Mouse (Mus musculus) kidney, adult 2 months (tissue): Measurements from ENCODE around the gene Gm9803. TPM values are rescaled to one million over a fixed set of nuclear protein-coding genes. Genes with fewer than 3 reads are reported as not detected.
A peak's percentile ranks its signal among the peaks of the same experiment; 100 is the strongest.
"Not testable (repeated sequence)": the region's sequence is repeated elsewhere in the genome, so short reads cannot be mapped to it uniquely, and the experiment has no call there.

Experiments
- DNase-seq: peaks from one replicate; pipeline ENCODE4 v3.0.0; 2021
- H3K27ac ChIP-seq: fragments of 200-500 bp; 2 replicates; pipeline ENCODE4 v1.5.1; 2012; ENCODE audit warnings: low read depth, low read length, control low read depth, inconsistent platforms; ENCODE audit not compliant: insufficient read depth
- H3K27me3 ChIP-seq: fragments of 200-500 bp; replicated peaks from 2 replicates; pipeline ENCODE4 v1.6.1; 2012; ENCODE audit warnings: mild to moderate bottlenecking, moderate library complexity, low read length, inconsistent platforms; ENCODE audit not compliant: control insufficient read depth, insufficient read depth
- H3K36me3 ChIP-seq: fragments of 200-500 bp; 2 replicates; pipeline ENCODE4 v1.6.1; 2012; ENCODE audit warnings: mild to moderate bottlenecking, moderate library complexity, low read length, inconsistent platforms; ENCODE audit not compliant: control insufficient read depth, insufficient read depth
- H3K4me1 ChIP-seq: fragments of 200-500 bp; 2 replicates; pipeline ENCODE4 v1.6.1; 2011; ENCODE audit warnings: low read length; ENCODE audit not compliant: control insufficient read depth, insufficient read depth
- H3K4me3 ChIP-seq: fragments of 200-500 bp; 2 replicates; pipeline ENCODE4 v1.5.1; 2011; ENCODE audit warnings: mild to moderate bottlenecking, low read depth, low read length, control low read depth; ENCODE audit not compliant: insufficient read depth
- CTCF ChIP-seq: fragments of 200-500 bp; conservative IDR thresholded peaks from 2 replicates; pipeline ENCODE4 v1.5.1; 2011; ENCODE audit warnings: low read depth, mild to moderate bottlenecking, control low read depth, low read length, moderate library complexity, mixed read lengths; ENCODE audit not compliant: insufficient read depth, insufficient read length
- POLR2A ChIP-seq: fragments of 200-500 bp; IDR thresholded peaks from one replicate; pipeline ENCODE4 v1.6.1; 2011; ENCODE audit warnings: low read depth, low read length, control low read depth
- WGBS: fragments of 180-500 bp; shearing (Covaris S2); methylation state at CpG from one replicate; pipeline ENCODE4 v1.1.7; 2018; 5-methylcytosine and 5-hydroxymethylcytosine counted together
- polyA plus RNA-seq: library from polyadenylated mRNA; depleted of rRNA; stranded (reverse); fragments of >200 nt; gene quantifications from 2 replicates; pipeline ENCODE4 v1.2.3, GENCODE M21; 2012; rRNA removed

Gm9803 gene
- polyA plus RNA-seq = 74.5 and 91.3 TPM in 2 replicates

- WGBS = 93% methylated on average over 10 of the region's 10 CpGs
- peaks cover 12% of the 10 kb centered on the region for H3K4me1 ChIP-seq
- not testable (repeated sequence) for H3K36me3 ChIP-seq, H3K27me3 ChIP-seq, DNase-seq, H3K27ac ChIP-seq, H3K4me3 ChIP-seq
Measured at GRCm38 (mm10) chr10:43523931-43524330, at the start of gene Gm9803. Gene Gm9803 (plus strand): TSS chr10:43524084.

GRCm38 (mm10) chr10:43475376-43475775 is 48.5 kb upstream of the Gm9803 start:
- H3K27ac ChIP-seq = no peak overlapping the region
- H3K36me3 ChIP-seq = no peaks in the 10 kb centered on the region
- no peaks in the 10 kb centered on the region; the same call in 1 of the 2 replicates for H3K27me3 ChIP-seq
- H3K4me1 ChIP-seq = peaks cover 2% of the 10 kb centered on the region; the same call in 1 of the 2 replicates
- TF ChIP-seq POLR2A (no peak), CTCF (peak; percentile 52)
- 49% methylated on average over 4 of the region's 4 CpGs for WGBS
- DNase-seq = peak; percentile 45
- H3K4me3 ChIP-seq = no peak overlapping the region

GRCm38 (mm10) chr10:43477459-43477858 is 46.4 kb upstream of the Gm9803 start:
- 66% methylated on average over 9 of the region's 9 CpGs for WGBS
- H3K36me3 ChIP-seq = no peaks in the 10 kb centered on the region
- TF ChIP-seq CTCF (no peak), POLR2A (no peak)
- peaks cover 5% of the 10 kb centered on the region; the same call in 1 of the 2 replicates for H3K4me1 ChIP-seq
- no peak overlapping the region for H3K27ac ChIP-seq
- no peaks in the 10 kb centered on the region; the same call in 1 of the 2 replicates for H3K27me3 ChIP-seq
- no peak for DNase-seq
- no peak overlapping the region for H3K4me3 ChIP-seq

- 4% methylated on average over 42 of the region's 42 CpGs for WGBS
- Histone ChIP-seq H3K4me1 (peaks cover 5% of the 10 kb centered on the region), H3K4me3 (peak overlapping the region; percentile 91), H3K27me3 (no peaks in the 10 kb centered on the region; the same call in 1 of the 2 replicates), H3K27ac (0 out of 2 replicates have a peak overlapping the region, but pooled peaks have one; percentile 24), H3K36me3 (no peaks in the 10 kb centered on the region)
- TF ChIP-seq CTCF = no peak
- TF ChIP-seq POLR2A = no peak
- DNase-seq = peak; percentile 84
Measured at GRCm38 (mm10) chr10:43477865-43478681, 45.8 kb upstream of the Gm9803 start.

- DNase-seq = peak; percentile 56
- Histone ChIP-seq H3K27ac (peak within 1 kb of the TSS; percentile 89), H3K27me3 (no peaks in the 10 kb centered on the region; the same call in 1 of the 2 replicates), H3K4me1 (peaks cover 10% of the 10 kb centered on the region), H3K4me3 (peak within 1 kb of the TSS; percentile 91), H3K36me3 (no peaks in the 10 kb centered on the region)
- 2% methylated on average over 100 of the region's 101 CpGs for WGBS
- TF ChIP-seq CTCF = no peak
- no peak for TF ChIP-seq POLR2A
Measured at GRCm38 (mm10) chr10:43478751-43479435, 45.0 kb upstream of the Gm9803 start, which contains the start of gene Bend3. Gene Bend3 (plus strand): TSS chr10:43478831.

GRCm38 (mm10) chr10:43479436-43480157 is 44.3 kb upstream of the Gm9803 start:
- under 1% methylated on average over 101 of the region's 103 CpGs for WGBS
- H3K36me3 ChIP-seq = no peaks in the 10 kb centered on the region
- DNase-seq = peak; percentile 92
- peaks cover 10% of the 10 kb centered on the region for H3K4me1 ChIP-seq
- H3K27me3 ChIP-seq = no peaks in the 10 kb centered on the region; the same call in 1 of the 2 replicates
- TF ChIP-seq POLR2A (no peak), CTCF (peak; percentile 49)
- H3K27ac ChIP-seq = peak overlapping the region; percentile 89
- peak overlapping the region; percentile 91 for H3K4me3 ChIP-seq
